Mouse (Mus musculus) urinary bladder, postnatal 14 days (tissue): ENCODE measurements around the gene Rgcc.

Experiments used
- DNase-seq: peaks from one replicate; pipeline ENCODE4 v3.0.0; 2021; ENCODE audit warnings: low spot score

The Rgcc gene

DNA sequence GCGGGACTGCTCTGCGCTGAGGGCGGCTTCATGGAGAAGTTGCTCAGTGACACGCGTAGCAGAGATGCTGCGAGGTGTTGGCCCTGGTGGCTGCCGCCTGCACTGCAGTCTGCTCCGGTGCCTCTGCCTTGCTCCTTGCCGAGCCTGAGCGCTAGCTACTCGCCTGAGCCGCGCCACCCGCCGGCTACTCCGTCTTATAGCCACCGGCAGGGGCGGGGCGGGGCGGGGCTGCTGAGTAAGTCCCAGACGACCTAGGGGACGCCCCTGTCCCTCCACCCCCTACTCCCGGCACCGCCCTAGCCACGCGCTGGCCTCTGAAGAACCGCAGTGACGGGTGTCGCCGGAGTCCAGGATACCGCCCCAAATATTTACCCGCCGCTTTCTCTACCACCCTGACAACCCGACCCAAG lies at the start of gene Rgcc:
Gene Rgcc, minus strand, starts transcription at position 180 of the 410 bp plus-strand sequence.
- peak; percentile 93 for DNase-seq

DNA sequence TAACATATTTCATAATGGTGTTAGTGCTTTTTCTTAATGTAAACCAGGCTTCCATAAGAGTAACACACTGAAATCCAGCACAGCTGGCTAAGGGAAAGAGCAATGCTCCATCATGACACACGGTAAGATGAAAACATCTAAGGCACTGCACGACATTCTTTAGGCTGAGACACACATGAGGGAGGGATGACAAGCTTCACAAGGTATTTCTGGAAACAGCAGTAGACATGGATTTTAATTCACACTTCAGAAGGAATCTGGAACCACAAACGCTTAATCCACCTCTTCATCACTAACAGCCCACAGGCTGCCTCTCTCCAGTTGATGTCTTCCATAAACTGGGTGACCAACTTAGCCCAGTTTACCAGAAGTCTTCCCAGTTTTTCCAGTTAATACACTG lies 44.9 kb upstream of the Rgcc start:
- no peak for DNase-seq

DNA sequence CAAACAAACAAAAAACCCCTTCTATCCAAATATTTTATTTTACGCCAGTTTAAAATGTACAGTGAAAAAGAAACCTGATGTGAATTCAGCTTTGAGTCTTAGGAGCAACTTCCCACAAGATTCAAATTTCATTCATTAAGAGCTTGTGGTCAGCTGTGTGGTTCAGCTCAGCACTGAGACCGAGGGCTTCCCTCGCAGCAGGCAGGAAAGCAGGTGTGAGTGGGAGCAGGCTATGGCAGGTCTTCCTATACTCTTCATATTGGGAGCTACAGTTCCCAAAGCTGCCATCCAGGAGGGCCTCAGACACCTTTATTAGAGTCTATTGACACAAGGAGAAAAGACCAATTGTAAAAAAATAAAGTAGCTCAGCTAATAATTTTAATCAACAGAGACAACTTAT lies 34.2 kb upstream of the Rgcc start:
- DNase-seq, result no peak

DNA sequence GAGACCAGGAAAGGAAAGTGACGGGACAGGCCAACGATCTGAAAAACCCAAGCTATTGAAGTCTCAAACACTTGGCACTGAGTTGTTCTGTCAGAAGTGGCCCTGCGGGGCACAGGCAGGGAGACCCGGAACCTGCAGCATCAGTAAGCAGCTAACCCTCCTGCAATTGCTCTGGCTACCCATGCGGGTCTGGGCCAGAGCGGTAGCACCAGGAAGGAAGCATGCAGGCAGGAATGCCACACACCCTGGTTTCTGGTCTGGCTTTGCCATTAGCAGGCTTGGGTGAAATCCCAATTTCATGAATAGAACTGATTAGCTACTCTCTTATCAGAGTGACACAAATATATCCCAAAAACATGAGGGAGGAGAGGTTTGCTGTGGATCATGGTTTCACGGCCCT lies 30.5 kb upstream of the Rgcc start:
- no peak for DNase-seq

DNA sequence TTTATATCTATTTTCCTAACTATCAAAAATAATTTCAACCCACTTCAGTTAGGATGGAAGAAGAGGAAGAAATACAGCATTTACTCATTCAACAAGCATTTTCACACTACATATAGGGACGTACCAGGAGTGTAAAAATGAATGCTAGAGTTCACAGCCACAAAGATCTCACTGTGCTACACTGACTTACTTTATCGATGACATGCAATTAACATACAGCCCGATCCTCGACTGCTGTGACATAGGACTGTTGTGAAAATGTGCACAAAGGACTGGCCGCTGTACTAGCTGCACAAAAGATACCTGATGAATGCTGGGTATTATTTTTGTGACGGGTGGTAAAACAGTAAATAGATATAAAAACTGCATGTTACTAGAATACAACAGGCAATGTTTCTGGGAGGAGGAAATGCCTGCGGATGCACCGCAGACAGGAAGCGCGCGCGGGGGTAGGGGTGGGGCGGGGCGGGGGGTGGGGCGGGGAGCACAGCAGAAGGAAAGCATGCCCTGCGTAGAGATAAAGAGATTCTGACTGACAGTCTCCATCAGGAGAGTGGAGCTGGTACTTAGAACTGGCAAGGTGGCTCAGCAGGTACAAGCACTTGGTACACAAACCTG lies 29.6 kb upstream of the Rgcc start:
- no peak for DNase-seq

DNA sequence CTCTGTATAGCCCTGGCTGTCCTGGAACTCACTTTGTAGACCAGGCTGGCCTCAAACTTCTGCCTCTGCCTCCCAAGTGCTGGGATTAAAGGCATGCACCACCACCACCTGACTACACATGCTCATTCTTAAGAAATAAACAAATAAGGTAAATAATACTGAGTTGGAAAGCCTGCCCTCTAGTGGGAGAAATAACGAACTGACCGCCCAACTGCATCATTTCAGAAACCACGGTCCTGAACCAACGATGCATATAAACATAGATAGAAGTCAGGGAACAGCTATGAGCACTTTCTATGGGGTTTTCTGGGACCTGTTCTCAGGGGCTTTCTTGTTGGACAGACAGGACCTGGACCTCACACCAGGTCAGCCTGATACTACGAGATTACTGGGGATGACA lies 25.6 kb upstream of the Rgcc start:
- peak; percentile 18 for DNase-seq

DNA sequence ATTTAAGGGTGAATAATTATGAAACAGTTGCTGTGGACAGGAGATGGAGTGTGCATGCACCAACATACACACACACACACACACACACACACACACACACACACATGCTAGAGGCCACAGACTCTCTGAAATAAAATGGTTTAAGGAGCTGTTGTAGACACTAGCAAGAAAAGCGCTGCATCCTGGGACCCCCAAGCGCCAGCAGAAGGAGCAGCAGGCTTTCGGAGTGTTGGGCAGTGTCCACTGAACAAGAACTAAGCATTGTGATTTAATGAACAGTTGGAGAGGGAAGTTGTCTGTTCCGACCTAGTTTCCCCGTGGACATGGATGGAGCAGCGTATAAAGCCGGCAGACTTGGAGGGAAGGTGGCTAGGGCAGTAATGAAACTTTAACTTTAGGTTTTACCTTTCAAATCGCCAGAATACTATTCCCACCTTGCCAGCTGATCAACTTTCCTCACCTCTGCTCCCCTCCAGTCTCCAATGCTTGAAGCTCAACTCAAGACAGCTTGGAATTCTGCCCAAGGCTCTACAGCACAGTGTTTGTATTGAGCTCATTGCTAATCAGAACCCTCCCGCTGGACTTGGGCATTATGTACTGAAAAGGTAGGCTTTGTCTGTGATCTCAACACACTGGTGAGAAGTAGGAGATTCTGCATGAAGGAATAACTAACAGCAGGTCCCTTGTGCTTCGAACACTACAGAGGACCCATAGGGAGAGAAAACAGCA lies 22.8 kb upstream of the Rgcc start:
- no peak for DNase-seq

DNA sequence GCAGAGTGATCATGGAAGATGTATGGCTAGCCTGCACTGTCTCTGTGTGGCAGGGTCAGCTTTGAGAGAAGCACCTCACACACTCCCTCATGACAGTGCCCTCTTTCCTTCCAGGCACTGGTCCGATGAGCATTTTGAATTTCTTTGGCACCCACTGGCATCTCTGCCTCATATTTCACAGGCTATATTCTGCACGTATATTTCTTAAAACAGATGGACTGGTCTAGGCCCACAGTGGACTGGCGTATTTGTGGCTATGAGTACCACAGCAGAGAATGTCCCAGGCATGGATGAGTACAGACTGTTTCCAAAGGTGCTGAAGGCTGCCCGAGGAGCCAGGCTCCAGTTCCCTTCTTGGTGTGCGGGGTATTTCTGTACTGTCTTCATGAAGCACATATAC lies 20.4 kb upstream of the Rgcc start:
- no peak for DNase-seq

DNA sequence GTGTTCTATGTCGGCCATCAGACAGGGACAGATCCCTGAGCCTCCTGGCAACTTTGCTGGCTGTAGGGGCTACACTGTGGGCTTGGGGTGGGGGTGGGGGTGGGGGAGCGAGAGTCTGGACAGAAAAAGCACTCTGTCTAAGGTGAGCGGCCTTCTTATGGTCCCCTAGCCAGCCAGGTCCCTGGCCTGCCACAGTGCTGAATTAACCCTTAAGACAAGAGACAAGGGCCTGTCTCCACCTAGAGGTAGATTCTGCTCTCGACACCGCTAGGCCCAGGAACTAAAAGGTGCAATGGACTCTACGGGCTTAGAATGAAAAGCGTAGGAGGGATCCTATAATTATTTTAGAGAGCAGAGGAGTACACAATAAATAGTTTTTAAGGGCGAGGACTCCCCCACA lies 19.7 kb upstream of the Rgcc start:
- no peak for DNase-seq

DNA sequence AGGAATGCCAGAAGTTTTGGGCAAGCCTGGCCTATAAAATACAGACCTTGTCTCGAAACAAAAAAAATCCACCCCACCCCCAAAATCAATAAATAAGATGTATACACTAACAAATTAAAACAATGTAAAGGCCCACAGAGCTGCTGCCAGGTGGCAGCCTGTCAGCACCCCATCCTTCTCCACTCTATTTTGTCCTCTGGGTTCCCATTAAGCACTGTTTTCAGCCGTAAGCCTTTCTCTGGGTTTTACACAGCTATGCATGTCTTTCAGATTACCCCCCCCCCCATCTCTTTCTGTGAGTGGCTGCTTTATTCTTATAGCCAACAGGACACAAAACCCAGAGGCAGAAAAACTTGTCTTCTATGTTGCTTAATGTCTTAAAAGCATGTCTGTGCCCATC lies 16.2 kb upstream of the Rgcc start:
- DNase-seq, result no peak

DNA sequence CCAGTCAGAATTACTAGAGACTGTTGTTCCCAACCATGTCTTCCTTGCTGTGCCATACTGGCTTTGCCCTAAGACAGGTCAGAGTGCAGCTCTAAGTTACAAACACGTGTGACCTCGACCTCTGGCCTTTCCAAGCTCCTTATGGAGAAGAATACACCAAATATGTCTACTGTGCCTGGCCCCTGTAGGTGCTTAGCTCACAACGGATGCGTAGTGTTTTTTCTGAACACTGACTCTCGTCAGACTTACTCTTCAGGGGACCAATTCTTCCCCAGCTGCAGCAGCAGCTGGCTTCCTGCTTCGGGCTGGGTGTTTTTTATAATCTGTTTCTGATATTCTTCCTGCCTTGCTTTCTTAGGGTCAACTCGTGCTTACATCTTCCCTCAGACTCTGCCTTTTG lies 14.4 kb upstream of the Rgcc start:
- no peak for DNase-seq

DNA sequence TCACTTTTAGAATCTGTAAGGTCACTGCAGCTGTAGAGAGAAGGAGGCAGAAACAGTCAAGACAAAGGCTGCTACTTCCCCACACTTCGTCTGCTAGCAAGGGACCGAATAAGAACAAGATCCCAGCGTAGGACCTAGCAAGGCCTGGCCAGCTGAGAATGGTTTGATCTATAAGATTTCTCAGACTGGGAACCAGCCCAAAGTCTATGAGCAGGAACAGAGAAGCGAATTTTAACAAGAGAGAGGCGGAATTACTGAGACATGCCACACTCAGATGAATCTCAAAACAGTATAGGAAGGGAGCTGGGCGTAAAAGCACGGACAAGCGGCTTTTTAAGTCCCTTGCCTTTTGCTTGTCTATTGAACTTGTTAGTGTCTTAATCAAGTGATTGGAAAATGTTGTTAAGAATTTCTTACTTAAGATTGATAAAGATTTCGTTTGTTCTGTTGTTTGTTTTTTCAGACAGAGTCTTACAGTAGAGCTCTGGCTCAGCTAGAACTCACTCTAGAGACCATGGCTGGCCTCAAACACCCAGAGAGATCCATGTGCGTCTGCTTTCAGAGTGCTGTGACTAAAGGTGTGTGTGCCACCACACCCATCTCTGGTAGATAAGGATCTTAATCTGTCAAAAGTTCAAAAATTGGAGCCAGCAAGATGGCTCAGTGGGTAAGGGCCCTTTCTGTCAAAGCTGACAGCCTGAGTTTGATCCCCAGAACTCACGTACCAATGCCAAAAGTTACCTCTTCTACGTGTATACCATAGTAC lies 13.0 kb upstream of the Rgcc start:
- no peak for DNase-seq

DNA sequence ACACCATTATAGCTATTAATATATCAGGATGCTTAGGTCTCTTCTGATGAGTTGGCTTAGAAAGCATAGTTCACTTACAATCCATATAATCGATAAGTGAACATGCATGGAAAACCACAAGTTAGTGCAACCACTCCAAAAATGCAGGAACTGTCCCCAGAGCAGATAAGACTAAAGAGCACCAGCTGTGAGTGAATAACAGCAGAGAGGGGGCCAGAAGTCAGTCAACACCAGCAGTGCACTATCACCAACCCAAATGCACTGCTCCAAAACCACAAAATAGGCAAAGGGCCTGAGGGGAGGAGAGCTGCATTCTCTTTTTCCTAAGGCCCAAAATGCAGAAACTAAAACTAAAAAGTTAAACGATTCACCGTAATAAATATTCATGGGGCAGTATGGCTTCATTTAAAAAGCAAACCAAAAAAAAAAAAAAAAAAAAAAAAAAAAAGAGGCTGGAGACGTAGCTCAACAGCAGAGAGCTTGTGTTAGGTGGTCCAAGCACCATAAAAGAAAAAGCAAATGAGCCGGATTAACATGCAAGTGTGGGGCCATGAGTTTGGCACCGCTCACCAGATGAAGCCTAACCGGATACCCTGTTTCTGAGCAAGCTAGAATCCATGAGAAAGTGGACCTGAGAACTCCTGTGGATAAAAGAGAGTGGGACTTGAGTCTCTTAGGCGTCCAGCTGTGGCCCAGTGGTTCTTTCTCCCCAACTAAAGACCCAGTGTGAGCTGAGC lies 12.2 kb upstream of the Rgcc start:
- DNase-seq, result no peak

DNA sequence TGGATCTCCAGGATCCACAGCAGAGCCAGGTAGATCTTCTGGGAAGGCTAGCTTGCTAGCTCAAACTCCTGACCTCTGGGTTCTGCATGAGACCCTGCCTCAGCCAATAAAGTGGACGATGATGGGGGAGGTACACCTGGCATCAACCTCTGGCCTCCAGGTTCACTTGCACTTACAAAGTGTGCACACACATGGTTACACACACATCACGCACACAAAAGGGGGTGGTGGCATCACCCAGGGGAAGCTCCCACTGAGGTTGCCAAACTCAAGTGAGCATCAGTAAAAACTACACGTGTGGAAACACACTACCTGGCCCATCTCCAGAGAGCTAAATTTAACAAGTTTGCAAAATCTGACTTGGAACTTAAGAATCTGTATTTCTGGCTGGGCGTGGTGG lies 11.3 kb upstream of the Rgcc start:
- no peak for DNase-seq

DNA sequence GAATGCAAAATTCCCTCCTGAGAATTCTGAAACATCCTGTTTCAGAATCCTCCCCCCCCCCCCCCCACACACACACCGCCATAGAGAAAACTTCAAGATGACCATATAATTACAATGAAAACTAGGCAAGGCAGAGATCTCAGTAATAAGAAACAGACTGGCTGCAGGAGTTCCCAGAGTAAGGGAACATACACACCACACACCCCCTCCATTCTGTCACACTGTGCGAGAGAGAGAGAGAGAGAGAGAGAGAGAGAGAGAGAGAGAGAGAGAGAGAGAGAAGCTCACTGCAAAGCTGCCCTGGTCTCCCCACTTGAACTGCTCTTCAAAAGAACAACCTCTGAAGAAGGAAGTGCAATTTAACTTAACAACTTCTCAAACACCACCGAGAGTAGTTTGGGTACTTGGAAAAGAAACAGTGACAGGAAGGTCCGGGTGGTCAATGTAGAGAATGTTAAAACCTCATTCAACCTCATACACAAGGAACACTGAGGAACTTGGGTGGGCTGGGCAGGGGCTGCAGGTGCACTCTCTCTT lies 10.5 kb upstream of the Rgcc start:
- DNase-seq, result no peak

DNA sequence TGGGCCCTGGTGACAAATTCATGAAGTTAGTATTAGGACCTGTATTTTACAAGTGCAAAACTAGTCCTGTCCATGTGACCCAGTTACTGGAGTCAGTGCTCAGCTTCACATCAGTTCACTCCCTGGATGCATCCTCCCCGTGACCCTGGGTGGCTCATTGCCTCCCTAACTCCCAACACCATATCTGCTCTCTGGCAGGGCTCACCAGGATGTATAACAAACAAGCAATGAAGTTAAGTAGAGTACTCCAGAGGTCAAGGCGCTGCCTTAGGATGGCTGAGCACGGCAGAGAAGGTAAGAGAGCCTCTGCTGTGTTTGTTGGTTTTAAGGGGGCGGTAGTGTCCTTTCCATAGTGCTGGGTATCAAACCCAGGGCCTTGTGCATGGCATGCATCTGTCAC lies 7.7 kb upstream of the Rgcc start:
- no peak for DNase-seq

DNA sequence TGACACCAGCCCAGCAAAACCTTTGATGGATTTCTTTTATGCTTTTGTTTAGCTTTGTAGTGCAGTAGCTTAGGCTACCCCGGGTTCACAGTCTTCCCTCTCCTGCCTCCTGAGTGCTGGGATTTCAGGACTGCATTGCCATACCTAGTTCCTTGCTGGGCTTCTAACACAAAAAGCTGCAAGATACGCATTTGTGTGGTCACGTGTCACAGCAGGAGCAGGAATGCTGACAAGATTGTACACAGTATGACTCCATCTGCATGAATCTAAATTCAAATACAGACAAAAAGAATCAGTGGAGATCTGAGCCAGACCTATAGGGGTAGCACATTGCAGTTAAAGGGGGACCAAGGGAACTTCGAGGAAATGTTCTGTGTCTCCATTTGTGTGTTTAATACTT lies 6.9 kb upstream of the Rgcc start:
- DNase-seq, result no peak

DNA sequence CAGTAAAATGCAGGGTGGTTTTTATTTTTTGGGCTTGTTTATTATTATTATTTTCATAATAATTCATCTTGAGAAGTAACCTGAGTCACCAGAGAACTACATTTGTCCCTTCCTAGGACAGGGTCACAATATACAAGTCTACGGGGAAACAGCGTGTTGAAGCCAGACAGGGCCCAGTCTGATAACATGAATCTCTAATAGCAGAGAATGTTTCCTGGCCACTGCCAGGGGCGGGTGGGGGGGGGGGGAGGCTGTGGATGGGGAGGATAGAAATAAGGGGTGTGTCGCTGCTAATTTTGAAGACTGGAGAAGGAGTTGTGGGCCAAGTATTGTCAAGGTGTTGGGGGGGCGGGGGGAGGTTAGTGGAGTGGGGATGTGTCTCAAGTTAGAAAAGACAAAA lies 6.5 kb upstream of the Rgcc start:
- no peak for DNase-seq

DNA sequence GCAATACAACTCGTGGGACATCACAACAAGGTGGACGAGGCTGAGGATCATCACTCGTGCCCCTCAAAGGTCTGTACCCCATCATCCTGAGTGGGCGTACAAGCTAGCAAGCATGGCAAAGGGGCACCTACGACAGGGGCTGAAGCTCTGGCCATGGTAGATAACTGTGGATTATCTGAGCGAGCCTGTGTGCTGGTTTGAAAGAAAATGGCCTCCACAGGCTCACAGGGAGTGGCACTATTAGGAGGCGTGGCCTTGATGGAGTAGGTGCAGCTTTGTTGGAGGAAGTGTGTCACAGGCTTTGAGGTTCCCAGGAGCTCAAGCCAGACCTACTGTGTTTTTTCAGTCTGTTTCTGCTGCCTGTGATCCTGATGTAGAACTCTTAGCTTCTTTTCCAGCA lies 5.7 kb upstream of the Rgcc start:
- no peak for DNase-seq

DNA sequence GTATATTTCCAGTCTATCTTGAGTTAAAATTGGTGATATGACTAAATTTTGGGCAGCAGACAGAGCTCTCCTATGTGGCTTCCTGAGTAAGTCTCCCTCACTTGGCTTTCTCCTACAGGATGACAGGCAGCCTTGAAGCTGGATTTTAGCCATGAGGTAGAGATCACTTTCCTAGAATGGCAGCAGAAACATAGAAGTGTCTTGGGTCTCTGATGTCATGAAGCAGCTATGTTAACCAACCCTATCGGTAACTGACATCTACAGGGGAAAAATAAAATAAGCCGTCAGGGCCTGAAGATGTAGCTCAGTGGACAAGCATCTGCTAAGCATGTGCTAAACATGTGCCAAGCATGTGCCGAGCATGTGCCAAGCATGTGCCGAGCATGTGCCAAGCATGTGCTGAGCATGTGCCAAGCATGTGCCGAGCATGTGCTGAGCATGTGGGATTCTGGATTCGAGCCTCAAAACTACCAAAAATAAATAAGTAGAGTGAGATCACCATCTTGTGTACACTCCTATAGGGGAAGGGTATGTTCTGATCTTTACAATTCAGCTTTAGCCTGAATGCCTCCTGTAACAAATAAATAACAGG lies 3.5 kb upstream of the Rgcc start:
- no peak for DNase-seq

DNA sequence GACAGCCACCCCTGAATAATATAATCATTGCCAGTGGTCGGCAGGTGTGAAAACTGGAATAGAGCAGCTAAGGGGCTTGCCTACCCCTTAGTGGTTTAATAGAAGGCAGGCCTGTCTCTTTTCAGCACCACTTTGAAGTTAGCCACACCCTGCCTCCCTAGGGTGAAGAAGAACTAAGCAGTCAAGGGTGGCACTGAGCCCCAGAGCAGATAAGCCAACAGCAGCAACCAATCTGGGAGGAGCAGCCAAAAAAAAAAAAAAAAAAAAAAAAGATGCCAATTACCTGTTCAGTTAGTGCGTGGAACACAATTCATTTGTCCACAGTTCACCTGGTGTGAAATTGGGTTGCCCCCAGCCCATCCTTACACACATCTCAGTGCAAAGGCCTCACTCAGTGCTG lies 1.7 kb upstream of the Rgcc start:
- no peak for DNase-seq
